Mouse (Mus musculus) midbrain, postnatal 0 days (tissue): ENCODE measurements at regions not wholly inside any gene's neighbourhood (a gene's known extent, or its start where the extent isn't known, plus 50 kb on each side); places are given as distances from the start of the nearest gene placed in this dataset.
A peak's percentile ranks its signal among the peaks of the same experiment; 100 is the strongest.

Experiments
- ATAC-seq: fragments of 200-750 bp; cut with Nextera tagmentation; 2 replicates; pipeline ENCODE4 v1.8.0; 2017; ENCODE audit warnings: moderate number of reproducible peaks, mild to moderate bottlenecking, moderate TSS enrichment, moderate library complexity; ENCODE audit not compliant: low FRiP score
- DNase-seq: peaks from one replicate; pipeline ENCODE4 v3.0.0-alpha.2; 2015; ENCODE audit warnings: low spot score
- H3K27ac ChIP-seq: fragments of 300-500 bp; sonication (generic); 2 replicates; pipeline ENCODE4 v1.5.1; 2014; ENCODE audit warnings: low read depth, mild to moderate bottlenecking, low read length, mixed read lengths
- H3K27me3 ChIP-seq: fragments of 300-500 bp; sonication (generic); 2 replicates; pipeline ENCODE4 v1.6.1; 2014; ENCODE audit warnings: low read length, control low read depth, mixed read lengths; ENCODE audit not compliant: insufficient read depth
- H3K36me3 ChIP-seq: fragments of 300-500 bp; sonication (generic); 2 replicates; pipeline ENCODE4 v1.6.1; 2014; ENCODE audit warnings: low read length, control low read depth, mixed read lengths; ENCODE audit not compliant: insufficient read depth
- H3K4me1 ChIP-seq: fragments of 300-500 bp; sonication (generic); 2 replicates; pipeline ENCODE4 v1.6.1; 2014; ENCODE audit warnings: mild to moderate bottlenecking, control low read depth, antibody characterized with exemption, low read length, mixed read lengths; ENCODE audit not compliant: insufficient read depth
- H3K4me2 ChIP-seq: fragments of 300-500 bp; sonication (generic); 2 replicates; pipeline ENCODE4 v1.6.1; 2014; ENCODE audit warnings: low read depth, mild to moderate bottlenecking, low read length, mixed read lengths; ENCODE audit not compliant: poor library complexity, severe bottlenecking
- H3K4me3 ChIP-seq: fragments of 300-500 bp; sonication (generic); 2 replicates; pipeline ENCODE4 v1.5.1; 2014; ENCODE audit warnings: low read depth, mild to moderate bottlenecking, low read length, moderate library complexity
- H3K9ac ChIP-seq: fragments of 300-500 bp; sonication (generic); replicated peaks from 2 replicates; pipeline ENCODE4 v1.6.1; 2014; ENCODE audit warnings: mild to moderate bottlenecking, low read length, moderate library complexity, mixed read lengths; ENCODE audit not compliant: poor library complexity, severe bottlenecking
- H3K9me3 ChIP-seq: fragments of 300-500 bp; sonication (generic); 2 replicates; pipeline ENCODE4 v1.6.1; 2016; ENCODE audit warnings: low read length, control low read depth
- CTCF ChIP-seq: IDR thresholded peaks from 2 replicates; pipeline ENCODE4 v1.5.1; 2016; ENCODE audit warnings: antibody characterized with exemption, mild to moderate bottlenecking
- WGBS: fragments of 180-500 bp; shearing (Covaris S2); extraction: QIAGEN DNeasy Blood & Tissue Kit; methylation state at CpG from one replicate; pipeline ENCODE4 v1.1.7; 2014; 5-methylcytosine and 5-hydroxymethylcytosine counted together

DNA sequence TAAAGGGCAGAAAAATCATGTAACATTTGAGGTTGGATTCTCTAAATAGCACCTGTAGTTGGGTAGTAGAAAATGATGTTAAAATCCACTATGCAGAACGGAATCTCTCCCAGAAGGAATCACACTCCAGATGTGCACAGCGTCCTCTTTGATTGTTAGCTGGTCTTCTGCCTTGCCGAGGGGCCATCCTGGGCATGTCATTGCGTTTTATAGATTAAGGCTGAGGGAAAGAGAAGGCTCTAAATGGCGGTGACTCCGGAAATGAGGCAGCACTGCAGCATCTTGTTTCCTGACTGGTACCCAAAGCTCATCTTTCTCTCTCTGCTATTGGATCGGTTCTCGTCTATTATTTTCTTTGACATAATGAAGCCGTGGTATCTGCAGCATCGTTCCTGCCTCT lies 237.5 kb downstream of the Ttll7 start:
- 71% methylated on average over 10 of the region's 10 CpGs for WGBS
- H3K27me3 ChIP-seq: 0 out of 2 replicates have a peak, but pooled peaks cover 3% of the 10 kb centered on the region
- no peak overlapping the region for H3K4me3 ChIP-seq
- no peaks in the 10 kb centered on the region for H3K4me1 ChIP-seq
- no peak for DNase-seq
- H3K9me3 ChIP-seq: no peaks in the 10 kb centered on the region
- H3K4me2 ChIP-seq: no peak overlapping the region
- ATAC-seq: no peak
- no peak for TF ChIP-seq CTCF
- H3K36me3 ChIP-seq: no peaks in the 10 kb centered on the region
- no peak overlapping the region for H3K9ac ChIP-seq
- no peak overlapping the region for H3K27ac ChIP-seq

DNA sequence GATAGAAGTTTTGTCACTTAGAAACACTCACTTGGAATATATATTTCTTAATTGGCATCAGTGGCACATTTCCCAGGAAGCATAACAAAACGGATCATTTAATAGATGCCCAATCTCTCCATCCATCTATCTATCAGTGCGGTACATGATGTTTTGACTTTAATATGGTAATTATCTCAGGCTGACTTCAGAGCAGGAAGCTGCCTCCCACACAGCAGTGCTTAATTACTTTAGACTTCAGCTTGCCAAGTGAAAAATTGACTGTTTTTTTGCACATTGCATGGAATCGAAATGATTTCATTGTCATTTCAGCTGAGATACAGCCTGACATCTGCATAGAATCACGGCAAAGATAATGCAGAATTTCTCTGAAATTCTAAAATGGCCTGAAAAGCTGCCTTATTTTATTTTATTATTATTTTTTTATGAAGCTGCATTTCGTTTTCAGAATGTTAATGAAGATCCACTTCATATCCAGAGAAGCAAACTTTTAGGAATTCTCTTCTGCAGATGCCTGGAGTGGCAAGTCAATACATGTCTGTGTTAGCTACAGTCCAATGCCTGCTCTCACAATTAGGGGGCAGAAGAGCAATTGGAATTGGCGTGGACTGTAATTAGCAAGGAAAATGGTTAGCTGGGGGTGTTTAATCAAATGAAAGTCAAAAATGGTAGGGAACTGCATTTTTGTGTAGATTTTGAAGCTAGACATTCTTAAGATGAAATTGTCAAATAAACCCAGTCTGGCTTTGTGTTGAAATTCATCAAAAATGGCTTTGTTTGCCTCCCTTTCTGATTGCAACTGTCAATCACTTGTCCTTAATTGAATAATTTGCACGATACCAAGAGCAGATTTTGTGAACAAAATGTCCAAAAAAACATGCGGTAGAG lies 240.3 kb downstream of the Ttll7 start:
- WGBS: 41% methylated on average over 8 of the region's 8 CpGs

DNA sequence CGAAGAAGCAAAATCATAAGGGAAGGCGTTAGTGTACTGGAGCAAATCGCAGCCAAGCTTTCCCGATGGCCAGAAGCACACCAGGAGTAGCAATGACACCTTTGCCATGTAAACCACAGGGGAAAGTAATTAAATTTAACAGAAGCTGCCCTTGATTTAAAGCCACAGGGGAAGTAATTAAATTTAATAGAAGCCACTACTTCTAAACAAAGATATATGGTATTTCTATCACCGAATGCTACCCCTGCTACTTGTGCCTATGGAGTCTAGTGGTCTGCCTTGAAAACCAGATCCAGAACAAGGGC lies 240.9 kb downstream of the Ttll7 start:
- no peak overlapping the region for H3K4me3 ChIP-seq
- H3K27ac ChIP-seq: no peak overlapping the region
- H3K9ac ChIP-seq: no peak overlapping the region
- H3K4me1 ChIP-seq: no peaks in the 10 kb centered on the region
- H3K9me3 ChIP-seq: no peaks in the 10 kb centered on the region
- TF ChIP-seq CTCF: no peak
- H3K27me3 ChIP-seq: 0 out of 2 replicates have a peak, but pooled peaks cover 3% of the 10 kb centered on the region
- no peak overlapping the region for H3K4me2 ChIP-seq
- no peaks in the 10 kb centered on the region for H3K36me3 ChIP-seq
- no peak for DNase-seq
- 44% methylated on average over 5 of the region's 5 CpGs for WGBS
- no peak for ATAC-seq

More for the DNA sequence above, 240.3 kb downstream of the Ttll7 start:
- no peak overlapping the region for H3K4me3 ChIP-seq
- peak; percentile 67 for DNase-seq
- H3K4me1 ChIP-seq: no peaks in the 10 kb centered on the region
- H3K27me3 ChIP-seq: 0 out of 2 replicates have a peak, but pooled peaks cover 3% of the 10 kb centered on the region
- H3K36me3 ChIP-seq: no peaks in the 10 kb centered on the region
- H3K27ac ChIP-seq: no peak overlapping the region
- H3K4me2 ChIP-seq: no peak overlapping the region
- TF ChIP-seq CTCF: peak; percentile 75
- H3K9me3 ChIP-seq: no peaks in the 10 kb centered on the region
- H3K9ac ChIP-seq: no peak overlapping the region
- ATAC-seq: no peak

DNA sequence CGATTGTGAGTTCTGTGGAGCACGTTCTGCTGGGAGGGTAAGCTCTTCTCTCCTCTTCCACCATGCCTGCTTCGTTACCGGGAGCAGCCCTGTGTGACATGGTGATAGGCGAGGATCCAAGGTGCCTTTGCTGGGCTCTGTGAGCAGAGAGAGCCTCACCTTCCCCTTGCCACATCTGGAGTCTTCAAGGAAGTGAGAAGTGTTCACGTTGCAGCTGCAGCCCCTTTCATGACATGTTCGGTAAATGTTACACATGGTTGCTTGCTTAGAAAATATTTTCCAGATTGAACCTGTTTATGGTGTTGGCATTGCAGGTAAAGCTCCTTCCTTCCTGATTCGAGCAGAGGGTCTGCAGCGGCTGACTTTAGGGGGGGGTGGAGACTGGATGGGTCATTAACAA lies 244.0 kb downstream of the Ttll7 start:
- ATAC-seq: no peak
- Histone ChIP-seq H3K36me3 (no peaks in the 10 kb centered on the region), H3K27ac (no peak overlapping the region), H3K4me1 (no peaks in the 10 kb centered on the region), H3K9me3 (no peaks in the 10 kb centered on the region), H3K4me3 (no peak overlapping the region), H3K4me2 (no peak overlapping the region), H3K27me3 (no peaks in the 10 kb centered on the region), H3K9ac (no peak overlapping the region)
- WGBS: 71% methylated on average over 9 of the region's 9 CpGs
- DNase-seq: no peak
- no peak for TF ChIP-seq CTCF

DNA sequence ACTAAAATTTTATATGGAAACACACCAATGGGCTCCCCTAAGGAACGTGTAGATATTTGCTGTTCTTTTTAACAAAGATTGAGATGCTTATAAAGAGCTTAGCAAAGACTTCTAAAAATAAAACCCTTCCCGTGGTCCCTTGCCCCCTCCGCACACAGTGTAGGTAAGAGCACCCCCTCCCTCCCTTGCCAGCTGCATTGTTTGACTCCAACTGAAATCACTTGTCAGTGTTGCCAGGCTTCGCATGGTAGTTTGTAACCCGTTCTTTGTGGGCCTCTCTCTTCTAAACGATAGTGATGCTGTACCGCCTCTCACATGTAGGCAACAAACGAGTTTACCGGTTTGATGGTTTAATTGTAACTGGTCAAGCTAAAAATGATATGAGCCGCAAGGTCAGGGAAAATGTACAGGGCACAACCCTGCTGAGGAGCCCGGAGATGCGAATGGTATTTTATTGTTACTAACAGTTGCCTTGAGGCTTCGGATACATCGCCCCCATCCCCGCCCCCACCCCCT lies 246.0 kb downstream of the Ttll7 start:
- H3K27me3 ChIP-seq: no peaks in the 10 kb centered on the region
- DNase-seq (no peak), ATAC-seq (no peak; the same call in 1 of the 2 replicates)
- 18% methylated on average over 15 of the region's 15 CpGs for WGBS
- no peaks in the 10 kb centered on the region for H3K36me3 ChIP-seq
- H3K9me3 ChIP-seq: no peaks in the 10 kb centered on the region
- H3K4me3 ChIP-seq: no peak overlapping the region
- no peak overlapping the region for H3K9ac ChIP-seq
- no peak overlapping the region for H3K27ac ChIP-seq
- TF ChIP-seq CTCF: no peak
- H3K4me1 ChIP-seq: peaks cover 4% of the 10 kb centered on the region; the same call in 1 of the 2 replicates
- peak overlapping the region; percentile 36 for H3K4me2 ChIP-seq

DNA sequence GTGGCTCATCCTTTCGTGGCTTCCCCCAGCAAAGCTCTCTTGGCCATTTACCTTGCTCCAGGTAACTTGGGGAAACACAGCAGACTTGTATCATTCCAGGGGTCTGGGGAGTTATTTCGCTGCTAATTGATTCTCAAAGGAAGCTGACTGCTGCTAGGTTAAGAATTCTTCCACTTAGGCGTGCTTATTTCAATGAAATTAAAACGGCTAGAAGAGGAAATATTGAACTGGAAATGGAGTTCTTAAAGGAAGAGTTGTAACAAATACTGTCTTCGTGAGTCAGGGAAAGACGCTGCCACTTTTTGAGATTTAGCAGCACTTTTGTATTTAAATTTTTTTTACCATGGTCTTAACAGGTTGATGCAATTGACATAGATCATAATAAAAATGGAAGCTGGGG lies 246.4 kb downstream of the Ttll7 start:
- Histone ChIP-seq H3K9me3 (no peaks in the 10 kb centered on the region), H3K27me3 (no peaks in the 10 kb centered on the region), H3K27ac (no peak overlapping the region), H3K9ac (no peak overlapping the region), H3K4me3 (no peak overlapping the region), H3K4me1 (peaks cover 8% of the 10 kb centered on the region), H3K4me2 (peak overlapping the region; percentile 36), H3K36me3 (no peaks in the 10 kb centered on the region)
- WGBS: 24% methylated on average over 6 of the region's 6 CpGs
- no peak for DNase-seq
- no peak for TF ChIP-seq CTCF
- ATAC-seq: no peak
